Mouse (Mus musculus) limb, embryonic 13.5 days (tissue): ENCODE measurements around the gene Sp7. TPM values are rescaled to one million over a fixed set of nuclear protein-coding genes. Genes with fewer than 3 reads are reported as not detected.

Experiments
- ATAC-seq: fragments of 200-750 bp; cut with Nextera tagmentation; 2 replicates; pipeline ENCODE4 v1.8.0; 2017; ENCODE audit warnings: low read depth, moderate number of reproducible peaks, moderate TSS enrichment; ENCODE audit not compliant: low FRiP score
- H3K27ac ChIP-seq: fragments of 300-500 bp; sonication (generic); 2 replicates; pipeline ENCODE4 v1.5.1; 2015; ENCODE audit warnings: inconsistent platforms, mild to moderate bottlenecking, moderate library complexity
- H3K27me3 ChIP-seq: fragments of 300-500 bp; sonication (generic); 2 replicates; pipeline ENCODE4 v1.6.1; 2015; ENCODE audit warnings: mild to moderate bottlenecking, inconsistent platforms
- H3K36me3 ChIP-seq: fragments of 300-500 bp; sonication (generic); 2 replicates; pipeline ENCODE4 v1.6.1; 2015; ENCODE audit warnings: inconsistent platforms, mild to moderate bottlenecking, moderate library complexity
- H3K4me1 ChIP-seq: fragments of 300-500 bp; sonication (generic); 2 replicates; pipeline ENCODE4 v1.6.1; 2015; ENCODE audit warnings: inconsistent platforms
- H3K4me2 ChIP-seq: fragments of 300-500 bp; sonication (generic); replicated peaks from 2 replicates; pipeline ENCODE4 v1.6.1; 2015; ENCODE audit warnings: inconsistent platforms, mild to moderate bottlenecking, moderate library complexity
- H3K4me3 ChIP-seq: fragments of 300-500 bp; sonication (generic); 2 replicates; pipeline ENCODE4 v1.5.1; 2015; ENCODE audit warnings: moderate library complexity, mild to moderate bottlenecking, inconsistent platforms
- H3K9ac ChIP-seq: fragments of 300-500 bp; sonication (generic); 2 replicates; pipeline ENCODE4 v1.6.1; 2015; ENCODE audit warnings: mild to moderate bottlenecking, inconsistent platforms
- H3K9me3 ChIP-seq: fragments of 300-500 bp; sonication (generic); 2 replicates; pipeline ENCODE4 v1.6.1; 2016; ENCODE audit warnings: inconsistent platforms
- WGBS: fragments of 180-500 bp; shearing (Covaris S2); methylation state at CpG from one replicate; pipeline ENCODE4 v1.1.7; 2015; 5-methylcytosine and 5-hydroxymethylcytosine counted together
- polyA plus RNA-seq: library from polyadenylated mRNA; unstranded; fragments of >200 nt; fragmentation: Nextera tagmentation; extraction: Ambion mirVana; gene quantifications from 2 replicates; pipeline ENCODE4 v1.2.1, GENCODE M21; 2015

Gene Sp7
- polyA plus RNA-seq, 1 experiment from 2014 or later, result 7.4 TPM

GRCm38 (mm10) chr15:102377810-102378262 is 10.9 kb upstream of the Sp7 start:
- peaks cover 23% of the 10 kb centered on the region for H3K4me1 ChIP-seq
- H3K4me2 ChIP-seq, result peak overlapping the region; percentile 91
- H3K27me3 ChIP-seq, result no peaks in the 10 kb centered on the region
- peak overlapping the region; percentile 66 for H3K4me3 ChIP-seq
- peak; percentile 46; the same call in 1 of the 2 replicates for ATAC-seq
- peak overlapping the region; percentile 87 for H3K27ac ChIP-seq
- H3K9ac ChIP-seq, result peak overlapping the region; percentile 53
- WGBS, result 2% methylated on average over 10 of the region's 10 CpGs
- H3K9me3 ChIP-seq, result no peaks in the 10 kb centered on the region
- no peaks in the 10 kb centered on the region for H3K36me3 ChIP-seq

- peak overlapping the region; percentile 87 for H3K27ac ChIP-seq
- H3K4me2 ChIP-seq, result peak overlapping the region; percentile 91
- H3K9me3 ChIP-seq, result no peaks in the 10 kb centered on the region
- no peaks in the 10 kb centered on the region for H3K27me3 ChIP-seq
- peak overlapping the region; percentile 84 for H3K9ac ChIP-seq
- no peaks in the 10 kb centered on the region for H3K36me3 ChIP-seq
- peak overlapping the region; percentile 66 for H3K4me3 ChIP-seq
- H3K4me1 ChIP-seq, result peaks cover 23% of the 10 kb centered on the region
- 0% methylated on average over 7 of the region's 7 CpGs for WGBS
- peak; percentile 82 for ATAC-seq
Observed at GRCm38 (mm10) chr15:102377163-102377543, 10.2 kb upstream of the Sp7 start.

- peak overlapping the region; percentile 66 for H3K4me3 ChIP-seq
- H3K27ac ChIP-seq, result peak overlapping the region; percentile 87
- under 1% methylated on average over 43 of the region's 43 CpGs for WGBS
- H3K4me2 ChIP-seq, result peak overlapping the region; percentile 91
- no peaks in the 10 kb centered on the region for H3K27me3 ChIP-seq
- H3K4me1 ChIP-seq, result peaks cover 23% of the 10 kb centered on the region
- peak overlapping the region; percentile 84 for H3K9ac ChIP-seq
- ATAC-seq, result peak; percentile 86
- no peaks in the 10 kb centered on the region for H3K36me3 ChIP-seq
- H3K9me3 ChIP-seq, result no peaks in the 10 kb centered on the region
Observed at GRCm38 (mm10) chr15:102376453-102377162, 9.6 kb upstream of the Sp7 start.

- H3K9me3 ChIP-seq, result no peaks in the 10 kb centered on the region
- peak; percentile 88 for ATAC-seq
- peaks cover 32% of the 10 kb centered on the region for H3K4me1 ChIP-seq
- peak overlapping the region; percentile 18; the same call in 1 of the 2 replicates for H3K27ac ChIP-seq
- peak overlapping the region; percentile 43 for H3K9ac ChIP-seq
- H3K4me3 ChIP-seq, result peak overlapping the region; percentile 20
- H3K27me3 ChIP-seq, result peaks cover 1% of the 10 kb centered on the region; the same call in 1 of the 2 replicates
- H3K36me3 ChIP-seq, result no peaks in the 10 kb centered on the region
- H3K4me2 ChIP-seq, result peak overlapping the region; percentile 53
- WGBS, result under 1% methylated on average over 10 of the region's 10 CpGs
Observed at GRCm38 (mm10) chr15:102370727-102371126, 3.7 kb upstream of the Sp7 start.

- Histone ChIP-seq H3K4me3 (peak overlapping the region; percentile 20; the same call in 1 of the 2 replicates), H3K9ac (peak overlapping the region; percentile 43), H3K4me2 (peak overlapping the region; percentile 53), H3K36me3 (no peaks in the 10 kb centered on the region), H3K9me3 (no peaks in the 10 kb centered on the region), H3K27me3 (peaks cover 3% of the 10 kb centered on the region; the same call in 1 of the 2 replicates), H3K27ac (0 out of 2 replicates have a peak overlapping the region, but pooled peaks have one; percentile 11), H3K4me1 (peaks cover 36% of the 10 kb centered on the region)
- no peak for ATAC-seq
- WGBS, result 20% methylated on average over 13 of the region's 13 CpGs
Observed at GRCm38 (mm10) chr15:102369972-102370371, 3.0 kb upstream of the Sp7 start.

GRCm38 (mm10) chr15:102366238-102366637 is 744 bp downstream of the Sp7 start:
- ATAC-seq, result no peak
- H3K9ac ChIP-seq, result peak overlapping the region; percentile 65
- H3K9me3 ChIP-seq, result no peaks in the 10 kb centered on the region
- H3K4me1 ChIP-seq, result peaks cover 44% of the 10 kb centered on the region
- H3K4me2 ChIP-seq, result peak overlapping the region; percentile 65
- no peaks in the 10 kb centered on the region for H3K36me3 ChIP-seq
- peaks cover 3% of the 10 kb centered on the region; the same call in 1 of the 2 replicates for H3K27me3 ChIP-seq
- peak overlapping the region; percentile 42 for H3K4me3 ChIP-seq
- no peak overlapping the region for H3K27ac ChIP-seq
- 10% methylated on average over 7 of the region's 7 CpGs for WGBS

- no peak overlapping the region for H3K4me3 ChIP-seq
- H3K36me3 ChIP-seq, result no peaks in the 10 kb centered on the region
- ATAC-seq, result no peak
- H3K4me1 ChIP-seq, result peaks cover 29% of the 10 kb centered on the region
- H3K4me2 ChIP-seq, result peak overlapping the region; percentile 65; the same call in 1 of the 2 replicates
- H3K9ac ChIP-seq, result no peak overlapping the region
- H3K27ac ChIP-seq, result no peak overlapping the region
- 96% methylated on average over 1 of the region's 1 CpGs for WGBS
- no peaks in the 10 kb centered on the region for H3K9me3 ChIP-seq
- peaks cover 3% of the 10 kb centered on the region; the same call in 1 of the 2 replicates for H3K27me3 ChIP-seq
Observed at GRCm38 (mm10) chr15:102364678-102365077, 2.3 kb downstream of the Sp7 start.

GRCm38 (mm10) chr15:102362648-102363047 is 4.3 kb downstream of the Sp7 start:
- Histone ChIP-seq H3K36me3 (no peaks in the 10 kb centered on the region), H3K9ac (peak overlapping the region; percentile 39; the same call in 1 of the 2 replicates), H3K4me3 (peak overlapping the region; percentile 10), H3K4me1 (peaks cover 44% of the 10 kb centered on the region), H3K9me3 (no peaks in the 10 kb centered on the region), H3K27me3 (peaks cover 22% of the 10 kb centered on the region), H3K27ac (peak overlapping the region; percentile 76; the same call in 1 of the 2 replicates), H3K4me2 (peak overlapping the region; percentile 55)
- no peak for ATAC-seq
- WGBS, result 9% methylated on average over 14 of the region's 14 CpGs

GRCm38 (mm10) chr15:102358834-102359233 is 8.1 kb downstream of the Sp7 start:
- Histone ChIP-seq H3K4me3 (peak overlapping the region; percentile 26; the same call in 1 of the 2 replicates), H3K27me3 (peaks cover 24% of the 10 kb centered on the region), H3K9ac (peak overlapping the region; percentile 48; the same call in 1 of the 2 replicates), H3K36me3 (no peaks in the 10 kb centered on the region), H3K9me3 (no peaks in the 10 kb centered on the region), H3K4me1 (peaks cover 48% of the 10 kb centered on the region), H3K27ac (no peak overlapping the region), H3K4me2 (peak overlapping the region; percentile 61)
- WGBS, result 31% methylated on average over 5 of the region's 5 CpGs
- no peak for ATAC-seq

- H3K4me1 ChIP-seq, result peaks cover 48% of the 10 kb centered on the region
- ATAC-seq, result no peak
- H3K27ac ChIP-seq, result no peak overlapping the region
- peak overlapping the region; percentile 26 for H3K4me3 ChIP-seq
- peak overlapping the region; percentile 48; the same call in 1 of the 2 replicates for H3K9ac ChIP-seq
- peak overlapping the region; percentile 61 for H3K4me2 ChIP-seq
- H3K27me3 ChIP-seq, result peaks cover 24% of the 10 kb centered on the region
- WGBS, result 2% methylated on average over 25 of the region's 25 CpGs
- H3K9me3 ChIP-seq, result no peaks in the 10 kb centered on the region
- H3K36me3 ChIP-seq, result no peaks in the 10 kb centered on the region
Observed at GRCm38 (mm10) chr15:102358126-102358525, 8.9 kb downstream of the Sp7 start.

GRCm38 (mm10) chr15:102356501-102357325 is 10.3 kb downstream of the Sp7 start:
- Histone ChIP-seq H3K27me3 (peaks cover 24% of the 10 kb centered on the region), H3K9me3 (no peaks in the 10 kb centered on the region), H3K4me3 (peak overlapping the region; percentile 57), H3K4me2 (peak overlapping the region; percentile 90), H3K36me3 (no peaks in the 10 kb centered on the region), H3K27ac (peak overlapping the region; percentile 93), H3K9ac (peak overlapping the region; percentile 77; the same call in 1 of the 2 replicates), H3K4me1 (peaks cover 38% of the 10 kb centered on the region)
- no peak for ATAC-seq
- 29% methylated on average over 16 of the region's 16 CpGs for WGBS
